Mouse (Mus musculus) CD4-positive, CD25-positive, alpha-beta regulatory T cell, adult 4 months (primary cell): Measurements from ENCODE around the gene Aff3. TPM values are rescaled to one million over a fixed set of nuclear protein-coding genes. Genes with fewer than 3 reads are reported as not detected.

Experiments
- ATAC-seq: one replicate; pipeline ENCODE4 v1.8.0; 2017
- polyA plus RNA-seq, 2 experiments: library from polyadenylated mRNA; unstranded; fragments of 100-300 nt; shearing (Covaris generic); gene quantifications; one replicate each; pipeline ENCODE4 v1.2.1; 2017

Aff3 gene
- polyA plus RNA-seq, 2 experiments from 2014 or later, result 11.9 to 15.1 TPM

DNA sequence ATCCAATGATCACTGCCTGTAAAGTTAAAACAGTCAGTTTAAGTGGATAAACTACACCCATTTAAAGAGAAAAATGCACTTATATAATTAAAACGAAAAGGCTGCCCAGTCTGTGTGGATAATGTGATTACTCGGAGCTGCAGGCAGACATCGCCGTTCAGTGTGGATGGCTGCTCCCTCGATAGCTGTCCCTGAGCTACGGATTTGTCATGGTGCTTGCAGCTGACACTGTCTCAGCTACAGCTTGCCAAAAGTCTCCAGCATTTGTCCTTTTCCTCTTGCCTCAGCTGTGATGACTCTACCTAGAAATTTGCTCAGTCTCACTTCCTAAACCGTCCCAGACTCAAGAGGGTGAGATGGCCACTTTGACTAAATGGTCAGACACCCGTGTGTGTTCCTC is 401.5 kb downstream of the Aff3 start:
- ATAC-seq, result no peak

DNA sequence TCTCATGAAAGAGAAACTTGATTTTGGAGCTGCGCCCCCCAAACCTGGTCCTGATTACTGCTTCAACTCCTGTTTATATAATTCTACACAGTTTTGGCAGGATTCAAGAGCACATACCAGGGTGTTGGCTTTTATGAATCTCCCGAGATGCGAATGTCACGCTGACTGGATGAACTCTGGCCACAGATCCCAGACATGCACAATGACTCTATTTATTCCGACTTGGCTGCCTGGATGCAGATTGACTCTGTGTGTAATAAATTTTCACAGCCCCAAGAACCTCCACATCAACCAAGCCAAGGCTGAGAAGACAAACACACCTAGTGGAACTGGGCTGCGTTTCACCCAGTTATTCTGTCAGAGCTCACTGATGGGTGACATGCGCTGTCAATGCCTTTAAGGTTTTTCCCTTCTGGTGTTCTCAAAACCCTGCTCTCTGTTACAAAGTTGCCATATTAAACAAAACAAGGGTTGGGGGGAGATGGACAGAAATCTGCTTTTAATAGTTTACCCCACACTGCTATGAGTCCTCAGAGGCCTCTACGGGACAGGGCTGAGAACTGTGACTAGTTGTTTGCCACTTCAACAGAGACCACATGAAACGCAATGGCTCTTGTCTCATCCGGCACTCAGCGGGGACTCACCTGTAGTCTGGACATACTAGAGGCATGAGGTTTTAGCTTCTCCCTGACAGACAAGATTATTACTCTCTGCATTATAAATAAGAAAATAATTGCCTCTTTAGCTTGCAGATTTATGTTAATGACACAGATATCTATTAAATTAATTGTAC is 402.2 kb downstream of the Aff3 start:
- no peak for ATAC-seq

DNA sequence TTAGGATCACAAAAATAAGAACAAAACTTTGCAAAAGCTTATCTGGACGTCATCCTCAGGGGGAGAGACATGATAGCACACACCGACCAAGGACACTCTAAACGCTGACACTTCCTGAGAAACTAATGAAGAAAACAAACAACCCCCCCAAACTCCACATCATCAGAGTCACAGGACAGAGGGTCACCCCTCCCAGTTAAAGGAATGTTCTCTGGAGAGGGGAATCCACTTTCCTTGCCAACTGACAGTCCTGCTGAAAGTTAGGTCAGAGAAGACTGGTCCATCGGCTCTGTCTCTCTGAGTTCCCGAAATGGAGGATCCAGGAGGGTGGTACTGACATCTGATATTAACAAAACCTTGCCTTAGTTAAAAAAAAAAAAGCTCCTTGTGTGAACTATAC is 403.7 kb downstream of the Aff3 start:
- no peak for ATAC-seq

DNA sequence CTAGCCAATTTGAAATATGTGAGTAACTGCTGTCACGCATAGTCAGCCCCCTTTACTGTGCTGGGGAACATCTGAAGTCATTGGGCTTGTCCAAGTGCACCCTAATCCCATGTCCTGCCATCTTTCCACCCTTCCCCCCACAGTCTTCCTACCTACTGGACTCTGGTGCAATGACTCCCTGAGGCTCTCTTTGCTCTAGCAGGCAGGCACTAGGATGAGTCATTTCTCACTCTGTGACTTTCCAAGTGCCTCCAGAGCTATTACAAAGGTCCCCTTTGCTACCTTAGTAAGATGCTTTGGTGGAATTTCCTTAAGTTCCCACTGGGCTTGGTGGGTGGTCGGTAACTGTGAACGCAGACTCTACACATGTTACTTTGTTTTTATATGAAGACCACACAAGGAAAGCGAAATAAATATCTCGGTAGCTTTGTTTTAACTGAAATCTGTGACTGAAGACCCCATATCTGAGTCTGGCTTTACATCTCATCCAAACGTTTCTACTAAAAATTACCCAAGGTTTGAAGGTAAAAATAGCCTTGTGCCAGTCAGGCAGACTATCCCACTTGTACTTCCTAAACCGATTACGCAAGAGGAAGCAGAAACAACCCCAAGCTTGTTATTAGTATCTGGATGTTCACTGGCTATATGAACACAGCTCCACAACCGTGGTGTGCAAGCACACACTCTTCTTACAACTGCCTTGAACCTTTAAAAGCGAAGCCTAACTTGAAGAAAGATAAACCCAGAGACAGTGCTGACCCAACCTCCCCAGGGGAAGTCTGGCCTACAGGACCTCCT is 405.0 kb downstream of the Aff3 start:
- no peak for ATAC-seq

DNA sequence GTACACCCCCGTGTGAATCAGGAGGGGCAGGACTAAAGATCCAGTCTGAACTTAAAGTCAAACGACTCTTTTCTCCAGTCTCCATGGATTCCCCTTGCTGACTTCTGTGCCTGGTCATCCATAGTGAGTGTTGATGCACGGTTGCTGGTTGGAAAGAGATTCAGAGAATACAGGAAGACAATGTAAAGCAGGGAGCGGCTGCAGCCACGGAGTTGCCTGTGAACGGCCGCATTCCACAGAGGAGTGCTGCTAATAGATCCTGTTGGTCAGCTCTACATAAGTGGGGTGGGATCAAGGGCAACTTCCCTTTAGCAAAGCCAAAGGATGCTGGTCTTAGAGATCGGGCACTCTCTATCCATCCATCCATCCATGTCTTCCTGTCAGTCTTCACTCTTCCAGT is 410.3 kb downstream of the Aff3 start:
- no peak for ATAC-seq

DNA sequence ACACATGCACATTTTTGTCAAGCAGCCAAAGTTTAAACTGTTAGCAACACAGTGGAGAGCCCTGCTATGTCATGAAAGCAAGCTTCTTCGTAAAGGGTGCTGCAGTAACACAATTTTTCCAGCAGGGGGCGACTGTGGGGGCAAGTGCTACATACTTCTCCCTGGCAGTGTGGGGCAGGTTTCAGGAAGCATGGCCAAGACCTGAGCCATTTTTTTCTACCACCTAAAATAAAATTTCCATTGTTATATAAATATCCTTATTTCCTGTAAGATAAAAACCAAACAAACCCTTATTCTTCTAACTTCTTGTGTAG is 412.0 kb downstream of the Aff3 start:
- no peak for ATAC-seq

DNA sequence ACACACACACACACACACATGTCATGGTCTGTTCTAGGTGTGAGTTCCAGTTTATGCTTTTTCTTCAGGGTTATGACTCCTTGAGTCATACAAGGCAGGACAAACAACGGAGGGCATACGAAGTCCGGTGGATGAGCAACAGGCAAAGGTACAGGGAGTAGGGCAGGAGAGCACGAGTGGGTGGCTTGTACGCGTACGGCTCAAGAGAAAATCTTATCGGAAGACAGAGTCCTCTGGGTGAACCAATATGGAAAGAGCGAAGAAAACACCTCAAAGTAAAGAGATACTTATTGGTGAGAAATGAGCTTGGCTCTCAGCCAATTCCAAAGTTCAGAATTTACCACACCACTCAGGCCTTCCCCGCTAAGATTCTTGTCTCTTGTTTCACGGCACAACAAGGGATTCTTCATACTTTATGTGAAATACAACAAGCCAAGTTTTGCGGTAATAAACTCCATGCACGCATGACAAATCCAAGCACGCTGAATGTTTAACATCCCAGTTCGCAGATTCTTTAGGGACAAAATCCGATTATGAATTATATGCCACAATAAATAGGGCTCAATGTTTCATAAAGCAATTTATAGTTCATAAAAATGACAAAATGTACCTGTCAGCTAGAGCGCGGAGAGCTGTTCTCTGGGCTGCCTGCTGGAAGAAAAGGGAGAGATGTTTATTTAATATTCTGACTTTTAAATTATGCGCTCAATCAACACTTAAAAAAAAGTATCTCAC is 412.6 kb downstream of the Aff3 start:
- no peak for ATAC-seq

DNA sequence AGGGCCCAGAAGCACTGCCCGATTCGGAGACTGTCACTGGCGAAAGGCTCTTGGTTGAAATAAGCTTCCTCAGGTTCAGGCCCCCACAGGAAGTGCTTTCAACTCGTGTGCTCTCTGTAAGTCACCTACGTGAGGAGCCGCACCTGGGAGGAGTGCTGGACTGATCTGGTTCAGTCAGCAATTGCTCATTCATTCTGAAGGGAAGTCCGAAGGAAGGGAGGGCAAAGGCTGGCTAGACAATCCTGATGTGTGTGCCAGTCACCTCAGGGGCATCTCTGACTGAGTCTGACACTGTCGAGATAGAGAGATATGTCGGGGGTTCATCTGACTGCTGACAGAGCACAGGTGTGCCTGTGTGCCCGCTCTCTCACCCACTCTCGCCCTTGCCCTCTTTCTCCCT is 413.3 kb downstream of the Aff3 start:
- no peak for ATAC-seq

DNA sequence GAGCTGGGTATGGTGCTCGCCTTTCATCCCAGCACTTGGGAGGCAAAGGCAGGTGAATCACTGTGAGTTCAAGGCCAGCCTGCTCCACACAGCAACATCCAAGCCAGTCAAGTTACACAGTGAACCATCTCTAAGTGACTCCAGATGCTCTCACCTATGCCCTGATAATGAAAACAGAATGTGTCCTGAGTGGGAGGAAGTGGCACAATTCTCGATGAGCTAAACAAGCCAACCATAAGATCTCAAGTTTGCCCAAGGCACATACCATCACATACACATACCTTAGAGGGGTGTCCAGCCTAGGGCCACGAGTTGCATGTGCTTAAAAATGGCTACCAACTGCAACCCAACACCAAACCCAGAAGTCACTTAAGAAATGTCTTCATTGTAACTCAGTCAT is 414.5 kb downstream of the Aff3 start:
- no peak for ATAC-seq

DNA sequence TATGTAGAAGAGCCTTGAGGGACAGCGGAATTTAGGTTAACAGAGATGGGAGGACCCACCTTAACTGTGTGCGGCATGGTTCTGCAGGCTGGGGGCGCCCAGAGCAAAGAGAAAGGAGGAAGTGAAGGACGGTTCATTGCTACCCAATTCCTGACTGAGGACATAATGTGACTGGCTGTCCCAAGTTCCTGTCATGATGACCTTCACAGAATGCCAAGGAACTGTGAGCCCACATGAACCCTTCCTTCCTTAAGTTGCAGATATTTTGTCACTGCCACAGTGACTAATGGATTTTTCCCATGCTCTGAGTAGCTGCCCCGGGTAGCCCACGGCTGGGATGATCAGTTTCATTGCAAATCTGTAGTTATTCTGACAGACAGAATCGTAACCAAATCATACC is 415.2 kb downstream of the Aff3 start:
- ATAC-seq, result no peak

DNA sequence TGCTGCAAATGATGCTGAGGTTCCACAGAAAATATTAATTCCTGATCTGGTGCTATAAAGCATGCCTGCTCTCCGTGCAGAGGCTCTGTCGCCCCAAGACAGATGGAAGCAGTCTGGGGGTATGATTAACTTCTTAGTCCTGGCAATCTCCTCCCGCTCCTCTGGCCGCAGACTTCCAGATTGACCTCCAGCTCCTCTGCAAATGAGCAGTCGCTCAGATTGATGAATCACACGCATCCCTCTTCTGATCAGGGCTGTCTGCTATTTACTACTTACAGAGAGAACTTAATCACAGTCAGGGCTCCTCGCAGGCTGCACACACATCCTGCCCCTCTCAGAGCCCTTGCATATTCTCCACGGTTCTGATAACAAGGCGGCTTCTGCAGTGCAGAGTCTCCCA is 416.7 kb downstream of the Aff3 start:
- no peak for ATAC-seq

DNA sequence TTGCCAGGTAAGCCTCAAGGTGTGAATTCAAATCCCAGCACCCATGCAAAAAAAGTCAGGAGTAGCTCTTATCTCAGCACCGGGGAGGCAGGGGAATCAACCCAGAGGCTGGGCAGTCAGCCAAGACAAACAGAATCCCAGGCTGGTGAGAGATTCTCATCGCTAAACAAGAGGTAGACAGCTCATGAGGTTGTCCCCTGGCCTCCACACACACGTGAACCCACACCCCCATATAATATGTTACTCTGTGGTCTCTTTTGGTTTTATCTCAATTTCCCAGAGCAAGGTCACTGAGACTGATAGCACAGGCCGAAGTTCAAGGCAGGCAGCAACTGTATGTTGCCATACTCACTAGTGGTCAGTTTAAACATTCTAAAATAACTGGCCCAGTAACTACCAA is 422.2 kb downstream of the Aff3 start:
- no peak for ATAC-seq

DNA sequence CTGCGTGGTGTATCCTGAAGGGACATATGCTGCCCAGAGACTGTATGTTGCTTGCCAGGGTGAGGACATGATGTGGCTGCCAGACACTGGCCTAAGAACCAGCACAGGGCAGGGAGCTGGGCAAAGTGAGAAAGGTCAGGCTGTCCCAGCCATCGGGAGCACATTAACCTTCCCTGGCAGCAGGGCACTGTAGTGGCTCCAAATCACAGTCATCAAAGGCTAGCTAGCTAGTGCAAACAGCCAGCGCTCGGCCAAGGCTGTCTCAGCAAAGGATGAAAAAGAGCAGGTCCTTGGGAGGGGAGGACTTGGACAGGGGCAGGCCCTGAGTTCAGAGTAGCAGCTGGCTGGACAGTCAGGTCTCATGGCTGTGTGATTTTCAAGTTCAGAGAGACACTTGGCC is 423.0 kb downstream of the Aff3 start:
- no peak for ATAC-seq

DNA sequence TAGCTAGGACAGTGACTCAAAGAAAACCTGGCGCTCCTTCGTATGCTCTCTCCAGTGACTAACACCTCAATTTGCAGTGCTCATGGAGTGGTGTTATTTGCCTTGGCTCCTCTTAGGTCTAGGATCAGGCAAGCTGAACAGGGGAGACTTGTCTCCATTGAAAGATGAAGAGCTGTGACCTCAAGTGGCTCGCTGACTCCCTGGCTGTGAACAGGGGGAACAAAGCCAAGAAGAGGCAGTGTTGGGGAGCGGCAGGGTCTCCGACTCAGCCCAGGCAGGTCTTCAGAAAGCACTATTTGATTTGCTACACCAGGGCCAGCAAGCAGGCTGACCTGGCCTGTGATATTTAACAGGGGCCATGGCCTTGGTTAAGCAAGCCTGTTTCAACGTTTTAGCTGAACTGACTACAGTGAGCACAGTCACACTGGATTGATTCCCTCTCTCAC is 423.5 kb downstream of the Aff3 start:
- ATAC-seq, result no peak

DNA sequence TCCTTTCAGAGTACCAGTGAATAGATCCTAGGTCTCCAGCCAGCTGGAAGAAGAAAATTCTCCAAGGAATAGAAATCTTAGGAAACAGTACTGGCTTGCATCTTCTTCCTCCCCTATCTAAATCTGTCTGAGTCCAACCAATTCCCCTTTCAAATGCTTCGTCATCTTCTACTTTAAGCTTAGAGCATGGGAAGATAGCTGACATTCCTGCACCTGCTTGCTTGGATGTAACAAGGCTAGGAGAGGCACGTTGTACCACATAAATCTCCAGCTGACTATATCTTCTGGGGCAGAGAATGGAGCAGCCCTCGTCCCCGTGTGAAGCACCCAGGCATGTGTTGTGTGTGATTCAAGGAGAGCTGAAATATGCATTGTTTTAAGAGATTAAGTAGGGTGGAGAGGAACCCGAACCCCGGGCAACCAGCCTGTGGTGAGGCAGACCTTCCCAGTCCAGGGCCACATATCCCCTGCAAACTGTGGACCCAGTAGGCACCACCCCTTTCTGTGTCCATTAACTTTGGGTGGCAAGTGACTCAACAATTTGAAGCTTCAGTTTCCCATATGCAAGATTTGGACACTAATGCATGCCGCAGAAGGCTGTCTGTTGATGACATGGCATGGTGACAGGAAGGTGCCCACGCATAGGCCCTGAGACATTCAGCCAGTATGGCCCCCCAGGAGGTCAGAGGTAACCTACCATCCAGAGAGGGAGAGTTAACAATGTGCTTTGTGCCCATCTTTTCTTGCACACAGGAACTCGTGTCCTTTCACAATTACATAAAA is 424.1 kb downstream of the Aff3 start:
- no peak for ATAC-seq

DNA sequence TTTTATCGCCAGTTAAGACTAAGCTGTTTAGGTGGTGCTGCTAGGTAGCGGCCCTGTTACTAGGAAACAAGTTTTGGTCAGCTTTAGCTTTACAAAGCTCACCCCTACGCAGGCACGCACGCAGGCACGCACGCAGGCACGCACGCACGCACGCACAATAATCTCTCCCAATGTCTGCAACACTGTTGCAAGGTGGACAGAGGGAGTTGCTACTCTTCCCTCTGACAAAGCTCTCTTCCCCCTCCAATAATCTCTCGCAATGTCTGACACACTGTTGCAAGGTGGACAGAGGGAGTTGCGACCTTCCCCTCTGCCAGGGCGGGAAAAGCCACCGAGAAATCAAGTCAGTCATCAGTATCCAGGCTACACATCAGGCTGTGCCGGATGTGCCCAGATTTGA is 425.2 kb downstream of the Aff3 start:
- no peak for ATAC-seq

DNA sequence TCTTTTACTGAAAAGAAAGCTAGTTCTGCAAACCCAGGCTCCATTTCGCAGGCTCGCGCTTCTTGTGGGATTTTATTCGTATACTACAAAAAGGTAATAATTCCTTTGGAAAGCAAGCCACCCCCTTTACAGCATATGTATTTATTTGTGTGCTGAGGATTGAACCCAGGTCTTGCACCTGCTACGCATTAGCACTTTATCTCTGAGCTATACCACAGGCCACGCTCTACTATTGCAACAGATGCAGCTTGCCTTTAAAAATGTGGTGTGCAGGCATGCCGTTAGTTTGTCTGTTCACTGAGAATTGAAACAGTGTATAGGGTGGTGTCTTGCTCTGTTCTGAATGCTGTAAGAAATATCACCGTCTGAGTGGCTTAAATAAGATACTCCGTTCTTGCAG is 426.9 kb downstream of the Aff3 start:
- ATAC-seq, result no peak

DNA sequence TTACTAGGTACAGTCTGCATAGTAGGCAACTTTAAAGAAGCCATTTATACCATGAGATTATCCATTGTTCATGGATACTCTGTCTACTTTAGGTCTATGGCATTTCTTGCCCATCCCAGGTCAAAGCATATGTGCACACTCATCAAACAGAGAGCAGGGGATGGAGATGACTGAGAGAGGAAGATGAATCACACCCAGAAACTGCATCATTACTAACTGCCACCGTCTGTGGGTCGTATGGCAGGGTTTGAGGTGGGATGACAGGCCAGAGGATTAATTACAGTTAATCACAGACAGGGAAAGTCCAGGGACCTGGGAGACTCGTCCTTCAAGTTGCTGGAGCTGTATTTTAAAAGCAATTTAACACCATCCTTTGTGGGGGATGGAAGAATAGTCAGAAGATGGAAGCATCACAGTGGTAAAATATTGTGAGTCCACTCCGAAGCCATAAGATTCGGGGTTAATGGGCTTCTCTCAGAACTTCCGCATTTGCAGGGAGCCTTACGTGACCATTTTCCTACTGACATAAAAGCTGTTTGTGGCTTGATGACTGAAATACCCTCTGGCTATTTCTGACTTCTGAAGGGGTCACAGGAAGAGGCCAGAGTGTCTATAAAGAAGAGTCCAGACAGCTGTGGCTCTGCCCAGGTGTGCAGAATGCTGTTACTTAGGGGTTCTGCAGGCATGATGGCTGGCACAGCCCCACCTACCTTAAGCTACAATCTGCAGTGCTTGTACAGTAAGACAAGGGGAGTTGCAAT is 427.5 kb downstream of the Aff3 start:
- ATAC-seq, result no peak

DNA sequence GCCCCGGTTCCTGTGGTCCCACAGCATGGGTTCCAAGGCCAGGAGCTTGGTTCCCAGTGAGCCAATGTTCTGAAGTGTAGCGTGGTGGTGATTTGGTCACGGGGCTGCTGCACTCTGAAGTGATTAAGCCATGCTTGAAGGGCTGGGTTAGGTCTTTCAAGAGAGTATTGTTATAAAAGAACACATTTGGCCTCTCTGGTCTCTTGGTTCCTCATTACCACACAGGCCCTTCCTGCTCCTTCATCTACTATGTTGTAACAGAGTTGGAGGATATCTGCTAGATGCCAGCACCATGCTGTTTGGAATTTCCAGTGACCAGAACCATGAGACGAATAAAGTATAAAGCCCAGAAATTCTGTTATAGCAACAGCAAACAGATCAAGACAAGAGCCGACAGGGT is 431.6 kb downstream of the Aff3 start:
- no peak for ATAC-seq

DNA sequence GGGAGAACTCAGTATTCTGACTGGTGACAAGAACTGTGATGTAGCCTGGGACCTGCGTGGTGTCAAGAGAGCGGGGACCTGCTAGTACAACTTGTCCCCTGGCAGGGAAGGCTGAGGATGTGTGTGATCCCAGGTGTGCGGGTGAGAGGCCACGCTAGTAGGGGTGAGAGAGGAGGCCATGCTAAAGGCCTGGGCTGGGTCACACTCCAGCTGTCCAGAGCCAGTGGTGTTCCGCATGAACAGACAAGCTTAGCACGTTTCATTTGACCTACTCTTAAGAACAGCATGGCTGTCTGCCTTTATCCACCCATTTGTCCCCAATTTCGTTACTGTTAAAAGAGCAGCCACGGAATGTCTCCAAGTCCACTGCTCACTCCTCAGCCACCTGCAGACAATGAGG is 434.7 kb downstream of the Aff3 start:
- no peak for ATAC-seq

DNA sequence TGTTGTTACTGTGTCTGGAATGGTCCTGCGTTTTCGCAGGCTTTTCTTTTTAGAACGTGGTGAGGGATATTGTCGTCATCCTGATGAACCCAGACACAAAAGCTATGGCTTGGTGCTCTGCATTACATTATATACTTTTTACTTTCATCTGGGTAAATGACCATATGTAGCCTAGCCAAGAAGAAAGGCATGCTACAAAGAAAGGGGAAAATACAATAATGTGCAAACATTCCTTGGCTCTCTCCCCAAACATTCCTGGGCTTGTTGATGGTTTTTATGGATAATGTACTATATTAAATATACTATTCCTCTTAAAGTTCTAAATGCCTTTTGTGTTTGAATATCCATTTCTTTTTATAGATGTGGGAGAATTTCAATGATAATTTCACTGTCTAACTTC is 435.9 kb downstream of the Aff3 start:
- no peak for ATAC-seq

DNA sequence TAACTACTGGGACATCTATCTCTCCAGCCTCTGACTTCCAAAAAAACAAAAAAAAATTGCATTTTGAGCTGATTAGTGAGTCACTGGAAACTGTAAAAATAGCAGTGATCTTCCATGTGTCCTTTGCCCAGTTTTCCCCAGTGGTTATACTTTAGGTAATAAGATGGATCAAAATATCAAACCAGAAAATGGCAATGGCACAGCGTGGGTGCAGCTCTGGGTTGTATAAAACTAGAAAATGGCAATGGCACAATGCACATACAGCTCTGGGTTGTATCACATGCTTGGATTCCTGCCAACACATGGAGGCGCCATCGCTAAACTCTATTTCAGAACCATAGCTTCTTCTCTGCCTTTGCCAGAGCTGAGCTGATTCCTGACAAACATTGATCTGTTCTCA is 439.6 kb downstream of the Aff3 start:
- ATAC-seq, result no peak
